Mouse (Mus musculus): ENCODE results near the gene Hddc3.

The Hddc3 gene

DNA sequence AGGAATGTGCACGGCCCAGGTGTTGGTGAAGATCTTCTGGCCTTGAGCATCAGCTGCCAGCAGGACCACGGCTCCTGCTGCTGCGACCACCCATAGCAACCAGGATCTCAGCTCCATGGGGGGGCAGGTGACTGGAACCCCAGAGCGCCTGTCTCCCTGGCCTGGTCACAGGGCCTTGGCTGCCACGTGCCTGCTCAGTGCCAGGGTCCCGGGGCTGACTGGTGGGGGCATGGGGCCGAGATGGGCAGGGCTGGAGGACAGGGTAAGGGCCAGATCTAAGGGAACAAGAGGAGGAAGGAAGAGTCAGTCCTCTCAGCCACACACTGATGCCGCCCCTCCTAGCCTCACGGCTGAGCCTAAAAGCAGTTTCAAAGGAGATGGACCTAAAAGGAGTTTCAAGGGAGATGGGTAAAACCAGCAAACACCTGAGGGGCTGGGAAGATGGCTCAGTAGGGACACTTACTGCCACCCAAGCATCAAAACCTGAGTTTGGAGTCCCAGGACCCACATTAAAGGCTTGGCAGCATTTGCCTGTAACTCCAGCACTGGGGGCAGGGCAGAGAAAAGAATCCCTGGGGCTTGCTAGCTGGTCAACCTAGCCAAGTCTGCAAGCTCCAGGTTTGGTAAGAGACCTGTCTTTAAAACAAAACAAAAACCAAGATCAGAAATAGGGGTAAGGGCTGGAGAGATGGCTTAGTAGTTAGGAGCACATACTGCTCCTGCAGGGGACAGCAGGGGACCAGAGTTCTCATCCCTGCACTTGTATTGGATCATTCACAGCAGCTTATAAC lies 55.9 kb downstream of the Hddc3 start:
- no peak for DNase-seq (ENCODE audit: low spot score)

DNA sequence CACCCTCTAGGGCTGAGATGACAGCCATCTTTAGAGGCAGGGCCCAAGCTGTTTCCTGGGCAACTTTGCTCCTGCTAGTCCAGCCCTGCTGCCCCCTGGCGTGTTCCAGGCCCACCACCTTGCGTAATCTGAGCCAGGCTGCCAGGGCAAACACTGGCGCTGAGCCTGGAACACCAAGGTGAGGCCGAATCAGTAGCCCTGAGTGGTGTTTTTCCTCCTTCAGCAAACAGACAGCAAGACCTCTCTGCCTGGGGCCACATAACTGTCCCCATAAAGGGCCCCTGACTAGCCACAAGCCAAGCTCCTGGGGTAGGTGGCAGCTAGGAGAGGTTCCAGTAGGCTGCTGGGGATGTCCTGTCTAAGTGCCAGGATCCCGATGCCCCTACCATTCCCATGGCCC lies 57.2 kb downstream of the Hddc3 start:
- no peak for DNase-seq (ENCODE audit: low spot score)

Measured in ovary, postnatal 14 days (tissue).